Mouse (Mus musculus) spleen, adult 2 months (tissue): ENCODE data around the gene Cysrt1.

Experiments
- CTCF ChIP-seq: fragments of 200-500 bp; IDR thresholded peaks from 2 replicates; pipeline ENCODE4 v1.5.1; 2011; ENCODE audit warnings: mild to moderate bottlenecking, inconsistent platforms; ENCODE audit not compliant: insufficient read depth, insufficient read length, insufficient replicate concordance; ENCODE audit errors: extremely low read depth
- POLR2A ChIP-seq: fragments of 200-500 bp; IDR thresholded peaks from 2 replicates; pipeline ENCODE4 v1.6.1; 2011; ENCODE audit warnings: low read depth, low read length, inconsistent platforms

GRCm38 (mm10) chr2:25252331-25252730 is 10.1 kb upstream of the Cysrt1 start:
- TF ChIP-seq CTCF (peak; percentile 8; the same call in 1 of the 2 replicates), POLR2A (no peak)
